Mouse (Mus musculus): Measurements from ENCODE around the gene Lmna. TPM values are rescaled to one million over a fixed set of nuclear protein-coding genes. Genes with fewer than 3 reads are reported as not detected.

Lmna gene
- total RNA-seq, 2 experiments from 2014 or later, result 0.41 TPM; not detected in 1

Other genes starting within 250 kb of the Lmna start
- gene Gm38392, start 222.7 kb downstream of the Lmna start, total RNA-seq (2014; fragmentation: Nextera tagmentation), result not detected in 2 replicates
- not detected in 2 replicates for gene Gm38392, start 222.7 kb downstream of the Lmna start, total RNA-seq (2017)
- 13.8 and 19.0 TPM in 2 replicates for gene Tsacc, start 213.0 kb downstream of the Lmna start, total RNA-seq (2014; fragmentation: Nextera tagmentation)
- 7.5 and 10.0 TPM in 2 replicates for gene Tsacc, start 213.0 kb downstream of the Lmna start, total RNA-seq (2017)
- 499 and 506 TPM in 2 replicates for gene Cct3, start 212.8 kb downstream of the Lmna start, total RNA-seq (2014; fragmentation: Nextera tagmentation)
- 381 TPM in 2 replicates for gene Cct3, start 212.8 kb downstream of the Lmna start, total RNA-seq (2017)
- gene Glmp, start 184.9 kb downstream of the Lmna start, total RNA-seq (2014; fragmentation: Nextera tagmentation), result 123 and 165 TPM in 2 replicates
- 26.7 and 29.3 TPM in 2 replicates for gene Glmp, start 184.9 kb downstream of the Lmna start, total RNA-seq (2017)
- gene Tmem79, start 173.8 kb downstream of the Lmna start, total RNA-seq (2014; fragmentation: Nextera tagmentation), result 0.56 and 2.0 TPM in 2 replicates
- 0.78 and 1.8 TPM in 2 replicates for gene Tmem79, start 173.8 kb downstream of the Lmna start, total RNA-seq (2017)
- 50.8 and 53.1 TPM in 2 replicates for gene Smg5, start 173.7 kb downstream of the Lmna start, total RNA-seq (2014; fragmentation: Nextera tagmentation)
- gene Smg5, start 173.7 kb downstream of the Lmna start, total RNA-seq (2017), result 64.1 and 79.0 TPM in 2 replicates
- not detected in 2 replicates for gene Paqr6, start 145.4 kb downstream of the Lmna start, total RNA-seq (2014; fragmentation: Nextera tagmentation)
- not detected in 2 replicates for gene Paqr6, start 145.4 kb downstream of the Lmna start, total RNA-seq (2017)
- gene Bglap3, start 137.2 kb downstream of the Lmna start, total RNA-seq (2014; fragmentation: Nextera tagmentation), result not detected in 2 replicates
- not detected in 2 replicates for gene Bglap3, start 137.2 kb downstream of the Lmna start, total RNA-seq (2017)
- gene Bglap2, start 131.3 kb downstream of the Lmna start, total RNA-seq (2014; fragmentation: Nextera tagmentation), result not detected in 2 replicates
- not detected in 2 replicates for gene Bglap2, start 131.3 kb downstream of the Lmna start, total RNA-seq (2017)
- gene Bglap, start 125.5 kb downstream of the Lmna start, total RNA-seq (2014; fragmentation: Nextera tagmentation), result not detected in 2 replicates
- gene Bglap, start 125.5 kb downstream of the Lmna start, total RNA-seq (2017), result not detected in 2 replicates
- gene Pmf1, start 99.6 kb downstream of the Lmna start, total RNA-seq (2014; fragmentation: Nextera tagmentation), result 115 and 122 TPM in 2 replicates
- 128 and 141 TPM in 2 replicates for gene Pmf1, start 99.6 kb downstream of the Lmna start, total RNA-seq (2017)
- 13.1 and 13.5 TPM in 2 replicates for gene Slc25a44, start 84.8 kb downstream of the Lmna start, total RNA-seq (2014; fragmentation: Nextera tagmentation)
- gene Slc25a44, start 84.8 kb downstream of the Lmna start, total RNA-seq (2017), result 11.6 and 13.8 TPM in 2 replicates
- 24.0 and 38.5 TPM in 2 replicates for gene Sema4a, start 48.8 kb downstream of the Lmna start, total RNA-seq (2014; fragmentation: Nextera tagmentation)
- 25.1 and 35.7 TPM in 2 replicates for gene Sema4a, start 48.8 kb downstream of the Lmna start, total RNA-seq (2017)
- gene Mex3a, start 22.4 kb upstream of the Lmna start, total RNA-seq (2014; fragmentation: Nextera tagmentation), result 3.8 and 5.1 TPM in 2 replicates
- 1.7 and 2.5 TPM in 2 replicates for gene Mex3a, start 22.4 kb upstream of the Lmna start, total RNA-seq (2017)
- gene Rab25, start 38.3 kb upstream of the Lmna start, total RNA-seq (2014; fragmentation: Nextera tagmentation), result 1.0 and 1.2 TPM in 2 replicates
- gene Rab25, start 38.3 kb upstream of the Lmna start, total RNA-seq (2017), result not detected in 2 replicates
- gene Lamtor2, start 43.1 kb upstream of the Lmna start, total RNA-seq (2014; fragmentation: Nextera tagmentation), result 60.7 and 74.3 TPM in 2 replicates
- gene Lamtor2, start 43.1 kb upstream of the Lmna start, total RNA-seq (2017), result 102 and 122 TPM in 2 replicates
- gene Ubqln4, start 43.8 kb upstream of the Lmna start, total RNA-seq (2014; fragmentation: Nextera tagmentation), result 64.7 and 67.9 TPM in 2 replicates
- 37.9 and 39.6 TPM in 2 replicates for gene Ubqln4, start 43.8 kb upstream of the Lmna start, total RNA-seq (2017)
- gene Ssr2, start 65.9 kb upstream of the Lmna start, total RNA-seq (2014; fragmentation: Nextera tagmentation), result 401 and 434 TPM in 2 replicates
- gene Ssr2, start 65.9 kb upstream of the Lmna start, total RNA-seq (2017), result 225 and 243 TPM in 2 replicates
- gene Arhgef2, start 96.0 kb upstream of the Lmna start, total RNA-seq (2014; fragmentation: Nextera tagmentation), result 125 and 137 TPM in 2 replicates
- gene Arhgef2, start 96.0 kb upstream of the Lmna start, total RNA-seq (2017), result 59.1 and 73.5 TPM in 2 replicates
- not detected in 2 replicates for gene Rxfp4, start 143.2 kb upstream of the Lmna start, total RNA-seq (2014; fragmentation: Nextera tagmentation)
- not detected in 2 replicates for gene Rxfp4, start 143.2 kb upstream of the Lmna start, total RNA-seq (2017)
- 57.4 and 68.2 TPM in 2 replicates for gene Khdc4, start 175.8 kb upstream of the Lmna start, total RNA-seq (2014; fragmentation: Nextera tagmentation)
- 35.4 and 49.3 TPM in 2 replicates for gene Khdc4, start 175.8 kb upstream of the Lmna start, total RNA-seq (2017)
- 17.5 and 20.5 TPM in 2 replicates for gene Rit1, start 206.9 kb upstream of the Lmna start, total RNA-seq (2014; fragmentation: Nextera tagmentation)
- gene Rit1, start 206.9 kb upstream of the Lmna start, total RNA-seq (2017), result 20.0 and 26.5 TPM in 2 replicates